Mouse (Mus musculus) liver, postnatal 0 days (tissue): Measurements from ENCODE around the gene Adamts20. TPM values are rescaled to one million over a fixed set of nuclear protein-coding genes. Genes with fewer than 3 reads are reported as not detected.
A peak's percentile ranks its signal among the peaks of the same experiment; 100 is the strongest.
"Not testable (repeated sequence)": the region's sequence is repeated elsewhere in the genome, so short reads cannot be mapped to it uniquely, and the experiment has no call there.

Experiments
- ATAC-seq: fragments of 200-750 bp; cut with Nextera tagmentation; 2 replicates; pipeline ENCODE4 v1.8.0; 2017; ENCODE audit warnings: mild to moderate bottlenecking, moderate library complexity
- DNase-seq: peaks from one replicate; pipeline ENCODE4 v3.0.0-alpha.2; 2016
- H3K27ac ChIP-seq: fragments of 300-500 bp; sonication (generic); 2 replicates; pipeline ENCODE4 v1.5.1; 2014; ENCODE audit warnings: antibody characterized with exemption, moderate library complexity, mild to moderate bottlenecking, low read depth
- H3K27me3 ChIP-seq: fragments of 300-500 bp; sonication (generic); 2 replicates; pipeline ENCODE4 v1.6.1; 2014; ENCODE audit warnings: low read length, control low read depth, mixed read lengths; ENCODE audit not compliant: insufficient read depth
- H3K36me3 ChIP-seq: fragments of 300-500 bp; sonication (generic); replicated peaks from 2 replicates; pipeline ENCODE4 v1.6.1; 2014; ENCODE audit warnings: mild to moderate bottlenecking, control low read depth, low read length, moderate library complexity, mixed read lengths; ENCODE audit not compliant: insufficient read depth
- H3K4me1 ChIP-seq: fragments of 300-500 bp; sonication (generic); 2 replicates; pipeline ENCODE4 v1.6.1; 2014; ENCODE audit warnings: antibody characterized with exemption, mild to moderate bottlenecking, control low read depth; ENCODE audit not compliant: insufficient read depth
- H3K4me2 ChIP-seq: fragments of 300-500 bp; sonication (generic); 2 replicates; pipeline ENCODE4 v1.6.1; 2014; ENCODE audit warnings: low read depth, mild to moderate bottlenecking, low read length, moderate library complexity, mixed read lengths
- H3K4me3 ChIP-seq: fragments of 300-500 bp; sonication (generic); 2 replicates; pipeline ENCODE4 v1.5.1; 2014; ENCODE audit warnings: low read depth, low read length
- H3K9ac ChIP-seq: fragments of 300-500 bp; sonication (generic); replicated peaks from 2 replicates; pipeline ENCODE4 v1.6.1; 2014; ENCODE audit warnings: mild to moderate bottlenecking, moderate library complexity
- H3K9me3 ChIP-seq: fragments of 300-500 bp; sonication (generic); 2 replicates; pipeline ENCODE4 v1.6.1; 2016; ENCODE audit warnings: mild to moderate bottlenecking, control low read depth, low read length, mixed read lengths
- CTCF ChIP-seq: sonication (generic); IDR thresholded peaks from 2 replicates; pipeline ENCODE4 v1.5.1; 2016; ENCODE audit warnings: antibody characterized with exemption, low read depth
- EP300 ChIP-seq: IDR thresholded peaks from 2 replicates; pipeline ENCODE4 v1.6.1; 2016; ENCODE audit warnings: antibody characterized with exemption, low read depth, mild to moderate bottlenecking
- WGBS: fragments of 180-500 bp; shearing (Covaris S2); extraction: QIAGEN DNeasy Blood & Tissue Kit; methylation state at CpG from one replicate; pipeline ENCODE4 v1.1.7; 2014; ENCODE audit not compliant: insufficient replicate concordance; 5-methylcytosine and 5-hydroxymethylcytosine counted together
- polyA plus RNA-seq: library from polyadenylated mRNA; unstranded; fragments of >200 nt; fragmentation: Nextera tagmentation; extraction: Ambion mirVana; gene quantifications from 2 replicates; pipeline ENCODE4 v1.2.1, GENCODE M21; 2015

The Adamts20 gene
- 0.02 TPM in 1 of 2 replicates, not detected in the other for polyA plus RNA-seq

- ATAC-seq, result no peak
- WGBS, result 83% methylated on average over 11 of the region's 11 CpGs
- H3K27me3 ChIP-seq, result no peaks in the 10 kb centered on the region
- TF ChIP-seq EP300 (no peak), CTCF (no peak)
- no peak within 1 kb of the TSS for H3K4me3 ChIP-seq
- no peaks in the 10 kb centered on the region for H3K9me3 ChIP-seq
- no peak within 1 kb of the TSS for H3K4me2 ChIP-seq
- no peaks in the 10 kb centered on the region for H3K36me3 ChIP-seq
- H3K27ac ChIP-seq, result no peak within 1 kb of the TSS
- no peaks in the 10 kb centered on the region for H3K4me1 ChIP-seq
- no peak within 1 kb of the TSS for H3K9ac ChIP-seq
- DNase-seq, result no peak
These were observed at the start of gene Adamts20 for GRCm38 (mm10) chr15:94465318-94465717. Adamts20 (minus strand) TSS chr15:94465418.

GRCm38 (mm10) chr15:94503451-94504215 lies 38.4 kb upstream of the Adamts20 start:
- Histone ChIP-seq H3K4me1 (no peaks in the 10 kb centered on the region), H3K27ac (no peak overlapping the region), H3K9me3 (no peaks in the 10 kb centered on the region), H3K9ac (no peak overlapping the region), H3K36me3 (no peaks in the 10 kb centered on the region), H3K4me2 (no peak overlapping the region), H3K4me3 (no peak overlapping the region), H3K27me3 (no peaks in the 10 kb centered on the region)
- WGBS, result 73% methylated on average over 12 of the region's 12 CpGs
- ATAC-seq (no peak), DNase-seq (no peak)
- TF ChIP-seq CTCF (no peak), EP300 (no peak)

GRCm38 (mm10) chr15:94499260-94499659 lies 34.0 kb upstream of the Adamts20 start:
- H3K4me1 ChIP-seq, result no peaks in the 10 kb centered on the region
- no peak overlapping the region for H3K9ac ChIP-seq
- H3K9me3 ChIP-seq, result no peaks in the 10 kb centered on the region
- ATAC-seq (no peak), DNase-seq (no peak)
- H3K36me3 ChIP-seq, result no peaks in the 10 kb centered on the region
- WGBS, result 59% methylated on average over 1 of the region's 1 CpGs
- TF ChIP-seq CTCF (no peak), EP300 (no peak)
- H3K4me3 ChIP-seq, result no peak overlapping the region
- no peak overlapping the region for H3K27ac ChIP-seq
- no peak overlapping the region for H3K4me2 ChIP-seq
- no peaks in the 10 kb centered on the region for H3K27me3 ChIP-seq

GRCm38 (mm10) chr15:94495936-94496335 lies 30.7 kb upstream of the Adamts20 start:
- Histone ChIP-seq H3K9ac (no peak overlapping the region), H3K9me3 (no peaks in the 10 kb centered on the region), H3K4me1 (no peaks in the 10 kb centered on the region), H3K4me2 (no peak overlapping the region), H3K27ac (no peak overlapping the region), H3K27me3 (no peaks in the 10 kb centered on the region), H3K36me3 (no peaks in the 10 kb centered on the region), H3K4me3 (no peak overlapping the region)
- WGBS, result 77% methylated on average over 10 of the region's 10 CpGs
- DNase-seq (no peak), ATAC-seq (no peak)
- TF ChIP-seq EP300 (no peak), CTCF (no peak; the same call in 1 of the 2 replicates)

GRCm38 (mm10) chr15:94494445-94494844 lies 29.2 kb upstream of the Adamts20 start:
- Histone ChIP-seq H3K4me2 (no peak overlapping the region), H3K27ac (no peak overlapping the region), H3K27me3 (no peaks in the 10 kb centered on the region), H3K4me1 (no peaks in the 10 kb centered on the region), H3K9me3 (no peaks in the 10 kb centered on the region), H3K36me3 (no peaks in the 10 kb centered on the region), H3K9ac (no peak overlapping the region), H3K4me3 (no peak overlapping the region)
- WGBS, result 88% methylated on average over 1 of the region's 1 CpGs
- TF ChIP-seq CTCF (peak; percentile 40), EP300 (no peak)
- DNase-seq, result no peak
- no peak for ATAC-seq

GRCm38 (mm10) chr15:94489433-94489832 lies 24.2 kb upstream of the Adamts20 start:
- H3K9me3 ChIP-seq, result no peaks in the 10 kb centered on the region
- H3K36me3 ChIP-seq, result no peaks in the 10 kb centered on the region
- H3K27ac ChIP-seq, result no peak overlapping the region
- ATAC-seq (no peak), DNase-seq (no peak)
- no peaks in the 10 kb centered on the region for H3K4me1 ChIP-seq
- 45% methylated on average over 2 of the region's 2 CpGs for WGBS
- no peak overlapping the region for H3K4me2 ChIP-seq
- no peak overlapping the region for H3K9ac ChIP-seq
- H3K27me3 ChIP-seq, result no peaks in the 10 kb centered on the region
- H3K4me3 ChIP-seq, result no peak overlapping the region
- TF ChIP-seq EP300, result no peak
- TF ChIP-seq CTCF, result no peak

- not testable (repeated sequence) for H3K9ac ChIP-seq, H3K27ac ChIP-seq, H3K4me2 ChIP-seq, H3K9me3 ChIP-seq, ATAC-seq, H3K27me3 ChIP-seq, H3K4me1 ChIP-seq, H3K36me3 ChIP-seq, DNase-seq, H3K4me3 ChIP-seq
- WGBS, result 47% methylated on average over 2 of the region's 2 CpGs
These were observed 22.8 kb upstream of the Adamts20 start for GRCm38 (mm10) chr15:94488028-94488427.
